Mouse (Mus musculus) c-Kit-positive CD71-negative TER-119-negative erythroid progenitor cells, embryonic 14.5 days (primary cell): ENCODE measurements around the gene Mbtps1.

ENCODE experiments used
- DNase-seq: peaks from one replicate; pipeline ENCODE4 v3.0.0-alpha.2; 2013; ENCODE audit warnings: low read depth

Gene Mbtps1

DNA sequence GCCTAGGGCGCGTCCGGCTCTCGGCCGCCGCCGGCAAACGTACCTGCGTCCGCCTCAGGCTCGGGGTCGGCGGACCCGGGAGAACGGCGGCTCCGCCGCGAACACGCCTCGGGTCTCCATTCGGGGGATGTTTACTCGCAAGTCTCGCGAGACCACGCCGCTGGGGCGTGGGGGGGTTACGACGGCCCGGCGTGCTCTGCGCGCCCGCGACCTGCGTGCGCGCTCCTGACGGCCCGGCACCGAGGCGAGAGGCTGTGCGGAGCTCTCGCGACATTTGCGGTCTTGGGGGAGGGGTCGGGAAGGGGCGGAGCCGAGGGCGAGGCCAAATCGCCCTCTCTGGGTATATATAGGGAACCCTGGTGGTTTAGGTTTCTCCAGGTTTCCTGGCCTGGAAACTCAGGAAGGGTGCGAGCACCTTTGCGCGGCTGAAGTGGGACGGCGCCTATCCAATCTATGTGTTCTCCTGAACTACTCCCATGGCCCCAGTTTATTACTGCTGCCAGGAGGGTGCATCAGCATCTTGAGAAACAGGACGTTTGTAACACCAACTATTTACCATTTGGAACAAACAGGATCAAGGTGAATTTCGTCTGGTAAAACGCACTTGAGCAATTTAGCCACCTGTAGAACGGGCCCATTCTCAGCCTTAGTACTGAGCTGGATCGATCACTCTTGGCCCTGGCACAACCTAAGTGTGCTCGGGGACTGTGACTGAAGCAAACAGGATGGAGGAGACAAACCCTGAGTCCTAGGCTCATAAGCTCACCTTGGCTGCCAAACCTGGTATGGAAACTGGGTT is at the start of gene Mbtps1:
TSS of gene Mbtps1 (minus strand) at position 133 of the 799 bp plus-strand sequence.
- DNase-seq, result peak; percentile 92

DNA sequence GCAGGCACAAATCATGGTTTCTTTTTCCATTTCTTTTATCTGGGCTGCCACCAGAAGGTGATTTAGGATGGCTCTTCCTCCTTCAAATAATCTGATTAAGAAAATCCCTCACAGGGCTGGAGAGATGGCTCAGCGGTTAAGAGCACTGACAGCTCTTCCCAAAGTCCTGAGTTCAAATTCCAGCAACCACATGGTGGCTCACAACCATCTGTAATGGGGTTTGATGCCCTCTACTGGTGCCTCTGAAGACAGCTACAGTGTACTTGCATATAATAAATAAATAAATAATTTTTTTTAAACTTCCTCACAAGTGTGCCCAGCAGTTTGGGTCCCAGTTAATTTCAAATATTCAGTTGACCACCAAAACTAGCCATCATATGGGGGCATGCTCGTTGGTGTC is 47.7 kb upstream of the Mbtps1 start:
- DNase-seq, result no peak

DNA sequence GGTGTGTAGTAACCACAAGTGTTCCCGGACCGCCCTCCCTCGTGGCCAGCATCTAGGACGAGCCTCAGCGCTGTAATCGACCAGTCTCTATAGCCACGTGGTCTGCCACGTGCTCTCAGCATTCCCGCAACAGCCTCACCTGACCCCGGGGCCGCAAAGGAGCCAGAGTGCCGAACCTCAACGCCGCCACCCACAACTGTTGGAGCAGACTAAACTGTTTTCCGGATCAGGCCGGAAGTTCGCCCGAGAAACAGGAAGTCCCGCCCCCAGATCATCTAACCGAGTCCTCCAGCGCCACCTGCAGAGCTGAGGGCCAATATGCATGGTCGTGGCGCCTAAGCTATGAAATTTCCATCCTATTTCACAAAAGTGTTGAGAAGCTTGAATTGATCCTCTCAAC is 46.5 kb upstream of the Mbtps1 start, which contains the start of gene Taf1c:
TSS of gene Taf1c (minus strand) at position 227 of the 400 bp plus-strand sequence.
- DNase-seq, result peak; percentile 93

DNA sequence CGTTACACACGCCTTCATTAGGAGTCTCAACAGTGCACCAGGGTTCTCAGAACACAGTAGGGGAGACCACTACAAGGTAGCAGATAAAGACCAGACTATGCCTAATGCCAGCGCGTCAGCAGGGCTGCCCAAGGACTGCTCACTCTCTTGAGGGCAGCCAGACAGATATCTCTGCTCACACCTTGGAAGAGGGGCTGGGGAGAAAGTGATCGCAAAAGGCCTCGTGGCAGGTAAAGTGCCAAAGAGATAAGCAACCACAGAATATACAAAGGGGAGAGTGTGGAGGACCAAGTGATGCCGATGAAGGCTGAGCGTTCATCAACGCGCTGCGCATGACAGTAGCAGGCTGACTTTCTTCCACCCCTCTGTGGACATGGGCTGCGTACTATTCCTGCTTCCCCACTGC is 45.9 kb upstream of the Mbtps1 start:
- DNase-seq, result peak; percentile 13

DNA sequence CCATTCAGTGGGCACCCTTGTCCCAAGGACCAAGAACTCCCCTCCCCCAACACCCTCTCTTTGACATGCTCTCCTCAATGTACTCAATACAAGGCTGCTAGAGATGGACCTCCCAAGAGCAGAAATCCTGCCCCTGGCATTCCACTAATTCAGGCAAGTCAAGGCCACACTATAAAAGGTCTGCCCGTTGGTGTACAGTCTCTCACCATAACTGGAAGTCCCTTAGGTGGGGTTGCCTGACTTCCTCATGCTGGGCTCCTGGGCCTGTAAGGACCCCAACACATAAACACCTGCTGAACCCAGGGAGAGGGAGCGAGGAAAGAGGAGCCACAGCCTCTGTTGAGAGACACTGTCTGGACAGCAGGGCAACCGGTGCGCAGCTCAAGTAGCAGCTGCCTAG is 45.2 kb upstream of the Mbtps1 start:
- no peak for DNase-seq

DNA sequence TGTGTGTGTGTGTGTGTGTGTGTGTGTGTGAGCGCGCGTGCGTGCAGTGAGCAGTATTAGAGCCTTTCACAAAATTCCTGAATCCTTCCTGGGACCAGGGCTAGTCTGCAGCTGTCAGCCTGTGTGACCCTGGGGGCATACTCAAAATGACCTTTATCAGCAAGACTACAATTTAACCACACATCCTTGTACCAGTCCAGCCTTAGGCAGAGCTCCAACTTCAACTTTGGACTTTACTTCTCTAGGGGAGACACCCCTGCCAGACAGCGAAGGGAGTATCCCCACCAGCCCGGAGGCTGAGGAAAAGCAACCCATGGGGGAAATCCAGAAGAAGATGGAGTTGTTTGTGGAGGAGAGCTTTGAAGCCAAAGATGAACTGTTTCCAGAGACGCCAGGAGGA is 32.9 kb upstream of the Mbtps1 start:
- DNase-seq, result no peak

DNA sequence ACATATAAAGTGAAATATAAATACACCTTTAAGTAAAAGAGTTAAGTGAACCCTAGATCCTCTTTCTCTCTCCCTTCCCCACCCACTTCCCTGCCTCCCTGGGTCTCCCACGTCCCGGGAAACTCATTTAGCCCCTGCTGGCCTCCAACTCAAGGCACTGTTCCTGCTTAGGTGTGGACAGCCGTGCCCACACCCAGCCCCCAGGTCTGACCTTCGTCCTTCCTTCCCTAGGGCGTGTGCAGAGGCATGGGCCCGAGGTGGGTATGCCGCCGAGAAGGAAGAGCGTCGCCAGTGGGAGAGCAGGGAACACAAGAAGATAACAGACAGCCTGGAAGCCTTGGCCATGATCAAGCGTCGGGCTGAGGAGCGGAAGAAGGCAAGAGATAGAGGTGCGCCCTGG is 31.8 kb upstream of the Mbtps1 start:
- no peak for DNase-seq

DNA sequence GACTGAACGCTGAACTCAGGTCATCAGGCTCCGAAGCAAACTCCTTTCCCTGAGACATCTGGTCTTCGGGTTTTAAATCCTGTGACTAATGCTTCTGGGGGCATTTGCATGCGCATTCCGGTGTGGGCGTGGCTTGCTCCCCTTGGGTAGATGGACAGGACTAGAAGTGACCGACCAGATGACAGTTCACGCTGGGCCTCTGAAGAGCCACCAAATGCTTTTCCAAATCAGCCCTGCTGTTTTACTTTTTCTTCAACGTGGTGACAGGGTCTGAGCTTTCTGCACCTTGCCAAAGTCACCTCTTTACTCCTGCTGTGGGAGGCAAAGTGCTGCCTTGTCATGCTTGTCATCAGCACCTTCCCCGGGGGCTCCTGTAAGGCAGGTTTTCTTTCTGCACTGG is 30.3 kb upstream of the Mbtps1 start:
- DNase-seq, result no peak

DNA sequence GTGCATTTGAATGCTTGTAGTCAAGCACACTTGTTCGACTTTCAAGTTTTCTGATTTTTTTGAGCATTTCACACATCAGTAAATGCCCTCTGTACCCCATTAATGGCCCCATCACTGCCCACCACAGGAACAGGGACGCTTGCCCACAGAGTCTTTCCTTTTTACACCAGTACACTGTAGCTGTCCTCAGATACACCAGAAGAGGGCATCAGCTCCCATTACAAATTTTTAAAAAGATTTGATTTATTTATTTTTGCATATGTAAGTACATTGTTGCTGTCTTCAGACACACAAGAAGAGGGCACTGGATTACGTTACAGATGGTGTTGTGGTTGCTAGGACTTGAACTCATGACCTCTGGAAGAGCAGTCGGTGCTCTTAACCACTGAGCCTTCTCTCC is 29.8 kb upstream of the Mbtps1 start:
- no peak for DNase-seq

DNA sequence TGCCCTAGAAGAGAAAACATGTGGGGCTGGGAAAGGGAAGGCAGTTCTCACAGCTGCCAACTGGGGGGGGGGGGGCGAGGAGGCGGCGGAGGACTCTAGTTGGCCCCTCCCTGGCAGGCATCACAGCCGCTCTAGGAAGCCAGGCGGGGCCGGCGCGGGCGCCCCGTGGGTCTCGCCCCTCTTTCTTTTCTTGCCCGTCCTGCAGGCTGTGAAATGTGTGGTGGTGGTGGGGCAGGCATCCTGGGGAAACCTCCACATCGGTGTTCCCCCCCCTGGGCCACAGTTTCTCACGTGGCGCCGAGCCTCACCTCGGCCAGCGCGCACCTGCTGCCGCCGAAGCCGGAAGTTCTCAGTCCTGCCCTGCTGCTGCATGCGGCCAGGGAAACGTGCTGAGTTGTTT is 27.4 kb upstream of the Mbtps1 start:
- DNase-seq, result no peak

DNA sequence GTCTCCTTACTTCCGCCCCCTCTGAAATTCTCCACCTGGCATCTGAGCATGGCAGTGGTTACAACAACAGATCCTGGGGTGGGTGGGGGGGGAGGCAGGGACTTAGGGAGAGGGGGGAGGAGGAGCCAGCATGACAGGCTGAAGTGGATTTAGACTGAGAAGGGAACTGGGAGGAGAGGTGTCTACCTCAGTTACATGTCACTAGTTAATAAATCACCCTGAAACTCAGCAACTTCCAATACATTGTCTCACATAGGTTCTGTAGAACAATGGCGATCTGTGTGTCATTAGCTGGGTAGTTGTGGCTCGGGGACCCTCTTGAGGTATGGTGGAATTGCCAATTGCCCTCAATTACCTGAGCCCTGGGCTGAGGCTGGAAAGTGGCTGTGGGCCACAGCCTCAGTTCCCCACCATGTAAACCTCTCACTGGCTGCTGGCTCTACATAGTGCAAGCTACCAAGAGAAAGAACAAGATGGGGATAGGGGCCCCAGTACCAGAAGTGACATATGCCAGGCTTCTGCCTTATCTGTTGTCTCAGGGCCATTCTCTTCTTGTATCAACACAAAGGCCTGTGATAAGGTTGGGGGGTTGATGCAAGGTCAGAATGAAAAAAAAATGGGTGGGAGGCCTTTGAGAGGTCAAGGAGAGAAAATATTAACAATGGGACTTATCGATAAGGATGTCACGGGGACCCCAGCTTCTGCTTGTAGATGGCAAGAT is 22.1 kb upstream of the Mbtps1 start:
- DNase-seq, result no peak

DNA sequence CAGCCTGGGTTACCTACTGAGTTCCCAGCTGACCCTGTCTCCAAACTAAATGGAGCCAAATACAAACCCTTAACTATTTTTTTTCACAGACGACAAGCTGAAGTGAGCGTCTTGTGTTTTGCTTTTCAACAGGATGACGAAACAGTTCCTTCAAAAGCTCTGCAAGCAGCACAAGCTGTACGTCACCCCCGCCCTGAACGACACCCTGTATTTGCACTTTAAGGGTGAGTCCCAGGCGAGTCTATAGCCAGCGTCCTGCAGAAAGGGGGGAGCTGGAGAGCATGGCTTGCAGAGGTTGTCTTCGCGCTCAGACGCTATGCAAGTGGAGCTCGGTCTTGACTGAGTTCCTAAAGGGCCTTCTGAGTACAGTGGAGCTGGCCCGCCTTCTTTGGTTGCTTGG is 20.6 kb upstream of the Mbtps1 start:
- DNase-seq, result no peak

DNA sequence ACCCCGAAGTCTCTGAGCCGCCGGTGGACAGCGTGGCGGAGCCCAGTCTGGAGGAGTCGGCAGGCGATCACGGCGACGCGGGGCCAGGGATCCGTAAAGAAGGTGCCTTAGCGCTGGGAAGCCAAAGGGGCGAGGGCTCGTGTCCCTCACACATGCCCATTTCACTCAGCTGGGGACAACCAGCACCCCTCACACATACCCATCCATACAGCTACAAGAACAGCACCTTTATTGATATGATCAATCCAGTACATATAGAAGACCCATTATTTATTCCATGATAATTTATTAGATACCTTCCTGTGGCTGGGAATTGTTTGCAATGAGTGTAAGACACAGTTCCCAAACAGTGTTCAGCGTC is 16.8 kb upstream of the Mbtps1 start:
- no peak for DNase-seq

DNA sequence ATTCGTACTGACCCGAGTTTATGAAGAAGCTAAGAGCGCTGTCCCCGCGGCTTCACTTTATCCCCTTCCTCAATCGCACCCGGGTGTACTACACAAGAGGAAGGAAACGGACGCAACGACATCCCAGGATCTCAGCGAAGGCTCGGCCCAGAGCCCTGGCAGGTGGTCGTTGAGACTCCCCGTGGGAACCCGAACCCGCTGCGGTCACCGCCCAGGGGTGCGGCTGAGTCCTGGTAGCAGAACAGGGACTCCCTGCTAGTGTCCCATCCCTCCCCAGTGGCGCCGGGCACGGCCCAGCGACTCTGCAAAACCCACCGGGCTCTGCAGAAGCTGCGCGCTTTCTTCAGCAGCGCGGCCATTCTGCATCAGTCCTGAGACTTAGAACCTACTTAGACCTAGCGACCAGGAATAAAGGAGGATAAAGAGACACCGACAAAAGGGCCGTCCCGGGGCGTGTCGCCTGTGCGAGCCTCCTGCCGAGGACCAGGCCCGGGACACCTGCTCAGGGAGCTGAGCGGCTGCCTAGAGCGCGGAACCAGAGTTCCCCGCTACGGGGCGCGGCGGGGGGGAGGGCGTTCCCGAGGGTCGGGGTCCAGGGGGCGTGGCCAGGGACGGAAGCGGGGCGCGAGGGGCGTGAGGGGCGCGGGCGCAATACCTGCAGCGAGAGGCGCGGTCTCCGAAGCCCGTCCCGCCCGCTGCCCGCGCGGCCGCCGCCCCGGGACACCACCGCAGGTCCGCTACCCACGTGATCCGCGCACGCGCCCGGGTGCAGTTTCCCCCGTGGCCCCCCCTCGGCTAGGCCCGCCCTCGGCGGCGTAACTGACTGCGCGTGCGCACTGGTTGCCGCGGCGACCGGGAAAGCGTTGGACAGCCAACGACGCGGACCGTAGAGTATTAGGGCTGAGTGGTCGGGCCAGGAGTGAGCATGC is 16.2 kb upstream of the Mbtps1 start, which contains the start of the genes Hsdl1 and Dnaaf1:
TSS of gene Hsdl1 (minus strand) at position 747 of the 929 bp plus-strand sequence.
TSS of gene Dnaaf1 (plus strand) at position 799 of the 929 bp plus-strand sequence.
- DNase-seq, result peak; percentile 77

DNA sequence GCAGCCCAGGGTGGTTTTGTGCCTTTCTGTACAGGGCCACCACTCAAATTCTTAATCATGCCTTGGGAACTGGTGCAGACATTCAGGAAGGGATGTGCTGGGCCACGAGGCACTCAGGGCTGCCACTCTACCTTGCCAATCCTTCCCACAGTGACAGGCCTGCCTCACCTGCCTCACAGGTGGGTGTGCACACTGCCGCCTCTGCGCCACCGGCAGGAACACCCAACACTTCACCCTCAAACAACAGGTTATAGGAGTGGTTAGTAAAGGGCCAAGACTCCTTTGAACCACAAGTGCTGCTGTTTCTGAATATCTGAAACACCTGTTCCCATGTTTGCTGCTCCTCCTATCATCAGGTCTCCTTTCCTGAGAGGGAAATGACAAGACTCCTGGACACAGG is 13.9 kb upstream of the Mbtps1 start:
- DNase-seq, result no peak

DNA sequence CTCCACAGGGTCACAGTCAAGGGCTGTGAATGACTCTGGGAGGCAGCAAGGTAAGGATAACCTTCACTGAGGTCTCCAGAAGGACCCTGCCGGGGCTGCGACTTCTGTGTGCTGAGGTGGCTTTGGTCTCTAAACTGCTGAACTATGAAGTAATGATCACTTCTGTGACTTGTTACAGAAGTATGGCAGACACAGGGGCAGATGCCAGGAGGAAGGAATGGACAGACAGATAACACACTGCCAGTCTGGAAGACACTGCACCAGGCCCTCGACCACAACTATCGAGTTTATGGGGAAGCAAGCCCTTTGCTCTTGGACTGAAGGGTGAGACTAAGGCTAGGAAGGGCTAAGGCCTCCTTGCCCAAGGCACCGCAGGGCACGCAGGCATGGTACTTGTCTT is 12.6 kb upstream of the Mbtps1 start:
- DNase-seq, result no peak

DNA sequence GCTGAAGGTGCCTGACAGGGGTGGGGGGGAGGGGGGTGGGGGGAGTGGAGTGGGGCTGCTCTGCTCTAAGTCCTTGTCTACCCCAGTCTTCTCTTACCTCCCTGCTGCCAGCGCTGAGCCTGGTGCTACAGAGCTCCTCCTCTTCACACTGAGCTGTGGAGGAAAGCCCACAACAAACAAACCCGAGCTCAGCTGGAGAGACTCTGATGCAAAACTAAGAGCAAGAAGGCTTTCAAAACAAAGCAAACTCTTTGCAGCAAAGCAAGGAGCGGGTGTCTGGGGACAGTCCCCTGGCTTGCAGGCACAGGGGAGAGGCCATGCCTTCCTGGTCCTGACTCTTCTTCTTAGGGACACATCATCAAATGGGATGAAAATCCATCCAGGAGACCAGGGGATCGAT is 11.3 kb upstream of the Mbtps1 start:
- no peak for DNase-seq

DNA sequence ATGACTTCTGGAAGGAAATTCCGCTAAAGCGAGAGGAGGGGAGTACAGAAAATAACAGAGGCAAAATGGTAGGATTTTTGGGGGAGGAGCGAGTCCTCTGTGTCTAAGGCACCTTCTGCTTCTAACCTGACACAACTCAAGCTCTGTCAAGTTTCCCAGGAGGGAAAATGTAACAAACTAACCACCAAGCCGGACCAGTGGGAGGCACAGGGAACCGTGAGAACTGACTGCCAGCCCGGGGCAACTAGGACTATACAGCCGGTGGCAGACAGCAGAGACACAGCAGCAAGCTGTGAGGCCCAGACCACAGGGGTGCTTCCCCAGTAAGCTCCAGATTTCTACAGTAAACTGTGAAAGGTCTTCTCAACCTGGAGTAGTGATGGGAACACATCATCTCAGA is 10.4 kb upstream of the Mbtps1 start:
- no peak for DNase-seq

DNA sequence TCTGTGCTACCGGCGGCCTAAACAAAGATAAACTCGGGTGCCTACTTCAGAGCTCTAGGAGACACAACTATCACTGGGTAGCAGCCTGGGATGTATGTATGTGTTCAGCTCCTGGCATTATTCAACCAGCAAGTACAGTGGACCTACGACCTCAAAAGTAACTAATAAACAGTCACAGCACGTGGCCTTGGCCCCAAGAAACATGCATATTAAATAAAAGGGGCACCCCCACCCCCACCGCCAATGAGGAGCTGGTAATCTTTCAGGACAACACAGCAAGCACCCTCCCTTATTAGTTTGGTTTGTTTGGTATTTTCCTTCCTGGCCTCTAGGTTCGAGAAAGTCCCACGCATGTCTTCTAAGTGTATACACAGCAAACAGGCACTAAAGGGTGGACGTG is 9.7 kb upstream of the Mbtps1 start:
- DNase-seq, result no peak

DNA sequence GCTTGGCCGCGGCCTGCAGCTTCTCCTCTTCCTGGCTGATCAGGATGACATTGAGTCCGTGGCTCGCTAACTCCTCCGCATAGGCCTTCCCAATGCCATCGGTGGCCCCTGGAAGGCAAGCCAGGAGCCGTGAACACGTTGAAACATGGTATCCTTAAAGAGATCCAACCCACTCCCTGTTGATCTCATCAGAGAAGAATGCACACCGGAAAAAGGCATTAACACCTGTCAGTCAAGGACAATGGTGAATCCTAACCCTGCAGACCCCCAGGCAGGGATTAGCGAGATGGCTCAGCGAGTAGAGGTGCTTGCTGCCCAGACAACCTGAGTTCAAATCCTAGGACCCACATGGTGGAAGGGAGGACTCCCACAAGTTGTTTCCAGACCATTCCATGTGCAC is 7.8 kb upstream of the Mbtps1 start:
- DNase-seq, result no peak

DNA sequence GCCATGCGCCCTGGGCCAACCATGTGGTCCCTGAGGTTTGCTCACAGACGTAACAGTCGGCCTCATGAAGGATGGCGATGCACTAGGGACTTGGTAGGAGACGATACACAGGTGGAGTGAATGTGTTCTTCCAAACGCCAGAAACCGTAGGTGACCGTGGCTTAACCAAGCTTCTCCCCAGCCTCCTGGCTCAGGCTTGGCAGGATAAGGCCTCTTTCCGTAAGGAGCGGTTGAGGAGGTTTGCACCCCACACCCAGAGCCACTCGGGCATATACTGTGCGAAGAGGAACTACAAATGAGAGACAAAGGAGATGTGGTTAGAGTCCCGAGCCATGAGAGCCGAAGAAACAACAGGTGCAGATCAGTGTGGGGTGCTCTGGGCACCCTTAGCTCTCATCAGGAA is 5.3 kb upstream of the Mbtps1 start:
- no peak for DNase-seq

DNA sequence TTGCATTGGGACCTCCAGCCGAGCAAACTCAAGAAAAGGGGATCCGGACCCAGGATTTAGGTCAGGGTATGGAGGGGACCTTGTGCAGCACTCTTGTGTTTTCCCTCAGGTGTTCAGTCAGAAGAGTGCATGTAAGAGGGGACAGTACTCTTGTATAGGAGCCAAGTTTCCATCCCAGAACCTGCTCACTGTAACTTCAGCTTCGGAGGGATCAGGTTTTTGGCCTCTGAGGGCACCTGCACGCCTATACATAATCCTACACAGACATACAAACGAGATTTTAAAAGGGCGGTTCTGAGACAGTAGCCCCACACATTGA is 826 bp upstream of the Mbtps1 start:
- no peak for DNase-seq
